Mouse (Mus musculus) liver, postnatal 0 days (tissue): ENCODE data around the gene Prrt2.

ENCODE experiments used
- CTCF ChIP-seq: sonication (generic); IDR thresholded peaks from 2 replicates; pipeline ENCODE4 v1.5.1; 2016; ENCODE audit warnings: antibody characterized with exemption, low read depth
- EP300 ChIP-seq: IDR thresholded peaks from 2 replicates; pipeline ENCODE4 v1.6.1; 2016; ENCODE audit warnings: antibody characterized with exemption, low read depth, mild to moderate bottlenecking

DNA sequence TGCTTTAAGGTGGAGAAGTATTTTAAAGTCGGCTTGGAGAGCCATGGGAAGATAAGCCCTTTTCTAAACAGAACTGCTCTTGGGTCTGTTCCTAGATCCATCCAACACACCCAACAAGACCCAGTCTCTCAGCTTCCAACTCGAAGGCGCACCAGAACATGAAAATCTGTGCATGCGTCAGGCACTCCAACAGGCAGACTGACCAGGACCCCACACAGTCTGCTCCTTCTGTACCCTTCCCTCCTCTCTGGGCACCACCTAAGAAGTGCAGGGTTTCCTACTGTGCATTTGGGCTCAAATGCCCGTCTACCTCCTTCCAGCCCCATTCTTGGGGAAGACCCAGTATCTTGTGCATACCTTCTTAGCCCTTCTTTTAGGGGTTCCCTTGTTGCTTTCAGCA is 520 bp downstream of the Prrt2 start:
- TF ChIP-seq CTCF = no peak
- TF ChIP-seq EP300 = no peak
